Mouse (Mus musculus) thymus, adult 2 months (tissue): Measurements from ENCODE around the gene Scn4b.

Experiments
- CTCF ChIP-seq: fragments of 200-500 bp; IDR thresholded peaks from 2 replicates; pipeline ENCODE4 v1.5.1; 2012; ENCODE audit warnings: mild to moderate bottlenecking, control low read depth, low read length, moderate library complexity, borderline replicate concordance; ENCODE audit not compliant: control insufficient read depth, poor library complexity, insufficient read depth; ENCODE audit errors: extremely low read depth
- POLR2A ChIP-seq: fragments of 200-500 bp; IDR thresholded peaks from 2 replicates; pipeline ENCODE4 v1.6.1; 2012; ENCODE audit warnings: mild to moderate bottlenecking, low read length, control low read depth, moderate library complexity; ENCODE audit not compliant: control insufficient read depth, poor library complexity, insufficient read depth; ENCODE audit errors: extremely low read depth

DNA sequence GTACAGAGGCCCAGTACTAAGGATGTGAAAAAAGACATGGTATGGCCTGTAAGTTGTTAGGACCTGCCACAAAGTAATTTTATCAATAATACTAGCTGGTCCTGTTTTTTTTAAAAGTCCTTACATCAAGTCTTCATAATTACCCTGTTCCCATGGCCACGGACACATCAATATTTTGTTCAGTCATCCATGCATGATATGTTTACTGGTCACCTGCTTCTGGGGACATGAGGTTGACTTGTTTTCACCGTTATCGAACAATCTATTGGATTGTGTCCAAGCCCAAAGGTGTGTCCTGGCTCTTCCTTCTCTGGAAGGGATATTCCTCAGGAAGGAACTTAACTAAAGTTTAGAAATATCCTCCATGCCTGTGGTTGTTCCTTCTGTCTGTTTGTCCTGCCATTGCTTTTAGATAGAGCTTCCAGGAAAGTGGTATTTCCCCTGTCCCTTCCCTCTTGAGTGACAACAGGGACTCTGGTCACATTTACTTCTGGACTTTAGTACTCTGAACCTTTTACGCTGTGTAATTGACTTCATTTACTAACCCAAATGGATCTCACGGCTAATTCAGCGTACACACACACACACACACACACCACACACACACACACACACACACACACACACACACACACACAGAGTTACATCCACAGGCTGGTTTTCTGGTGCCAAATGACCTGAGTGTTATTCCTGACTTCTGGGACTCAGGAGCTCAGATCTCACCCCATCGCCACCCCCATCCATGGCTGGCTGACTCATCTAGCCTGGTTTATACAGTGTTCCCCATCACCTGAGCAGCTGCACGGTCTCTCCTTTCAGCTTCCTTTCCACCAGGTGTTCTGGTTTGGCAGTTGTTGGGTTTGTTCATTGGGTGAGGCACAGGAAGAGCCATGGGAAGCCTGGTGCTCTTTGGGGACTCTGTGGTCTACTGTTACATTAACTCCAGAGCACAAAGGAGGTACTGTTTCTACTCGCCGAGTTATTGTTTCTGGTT lies 50.7 kb downstream of the Scn4b start:
- TF ChIP-seq POLR2A (no peak), CTCF (no peak)
